Mouse (Mus musculus) macrophage (primary cell): ENCODE measurements around the gene Atoh8. TPM values are rescaled to one million over a fixed set of nuclear protein-coding genes. Genes with fewer than 3 reads are reported as not detected.

Source experiments
- H3K27ac ChIP-seq: fragments of 350-480 bp; formaldehyde crosslinking; 2 replicates; pipeline ENCODE4 v1.9.0; 2021
- H3K36me3 ChIP-seq: fragments of 350-480 bp; formaldehyde crosslinking; 2 replicates; pipeline ENCODE4 v1.9.0; 2021; ENCODE audit errors: inconsistent target
- H3K4me3 ChIP-seq: fragments of 350-480 bp; formaldehyde crosslinking; 2 replicates; pipeline ENCODE4 v1.9.0; 2021; ENCODE audit errors: inconsistent target
- H3K79me2 ChIP-seq: fragments of 350-480 bp; formaldehyde crosslinking; 2 replicates; pipeline ENCODE4 v1.9.0; 2021; ENCODE audit errors: inconsistent target
- WGBS: methylation state at CpG from one replicate; pipeline ENCODE4 v1.1.7; 2026; ENCODE audit warnings: inconsistent platforms; ENCODE audit not compliant: missing documents; 5-methylcytosine and 5-hydroxymethylcytosine counted together
- polyA plus RNA-seq: library from polyadenylated mRNA; stranded (reverse); fragments of 250-400 nt; gene quantifications from 3 replicates; pipeline ENCODE4 v1.2.4, GENCODE M21; 2018; ENCODE audit warnings: inconsistent platforms
- total RNA-seq, 78 experiments: library from RNA; depleted of rRNA; stranded (reverse); fragments of 250-400 nt; gene quantifications; 1 replicate in 9 of 78; 2 replicates in 24 of 78; 3 replicates in 43 of 78; 4 replicates in 2 of 78; pipeline ENCODE4 v1.2.4; 2018; ENCODE audit warnings: inconsistent platforms in 56 of 78

Gene Atoh8
- total RNA-seq (2018; cell fraction: chromatin; rRNA removed), result under 1 TPM in 2 of 26 experiments, not detected in 24; 0.46 to 0.73 TPM
- under 1 TPM in 1 of 26 experiments, not detected in 25; 0.24 TPM for total RNA-seq (2018; cell fraction: cytosol; rRNA removed)
- not detected for total RNA-seq (2018; cell fraction: nucleus; rRNA removed)
- polyA plus RNA-seq, result not detected in 3 replicates

DNA sequence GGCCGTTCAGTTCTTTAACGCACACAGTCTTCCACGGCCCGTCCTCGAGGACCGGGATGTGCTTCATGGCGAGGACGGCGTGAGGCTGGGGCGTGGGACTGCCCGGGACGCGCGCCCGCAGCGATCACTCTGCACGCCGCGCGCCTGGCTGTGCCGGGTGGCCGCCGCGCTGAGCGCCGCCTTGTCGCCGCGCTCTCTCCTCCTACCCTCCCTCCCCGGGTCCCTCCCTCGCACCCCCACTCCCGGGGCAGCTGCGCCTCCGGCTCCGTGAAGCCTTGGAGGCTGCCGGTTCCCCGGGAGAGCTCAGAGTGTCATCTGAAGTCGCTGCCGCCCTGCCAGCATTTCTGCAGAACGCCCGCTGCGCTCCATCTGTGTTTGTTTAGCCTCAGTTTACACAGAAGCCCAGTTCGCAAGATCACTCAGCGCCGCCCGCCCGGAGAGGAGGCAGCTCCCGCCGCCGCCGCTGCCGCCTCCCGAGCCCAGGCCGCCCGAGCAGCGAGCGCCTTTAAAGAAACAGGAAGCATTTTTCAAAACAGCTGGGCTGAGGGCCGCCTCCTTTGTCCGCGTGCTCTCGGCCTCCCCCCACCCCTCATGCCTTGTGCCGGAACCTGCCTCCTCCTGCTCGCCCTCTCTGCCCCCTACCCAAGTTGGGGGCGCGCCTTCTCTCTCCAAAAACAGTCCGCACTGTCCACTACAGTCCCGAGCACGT is at the start of gene Atoh8:
Gene Atoh8 (minus strand): TSS at position 480 of the 709 bp plus-strand sequence.
- WGBS, result 2% methylated on average over 68 of the region's 68 CpGs

DNA sequence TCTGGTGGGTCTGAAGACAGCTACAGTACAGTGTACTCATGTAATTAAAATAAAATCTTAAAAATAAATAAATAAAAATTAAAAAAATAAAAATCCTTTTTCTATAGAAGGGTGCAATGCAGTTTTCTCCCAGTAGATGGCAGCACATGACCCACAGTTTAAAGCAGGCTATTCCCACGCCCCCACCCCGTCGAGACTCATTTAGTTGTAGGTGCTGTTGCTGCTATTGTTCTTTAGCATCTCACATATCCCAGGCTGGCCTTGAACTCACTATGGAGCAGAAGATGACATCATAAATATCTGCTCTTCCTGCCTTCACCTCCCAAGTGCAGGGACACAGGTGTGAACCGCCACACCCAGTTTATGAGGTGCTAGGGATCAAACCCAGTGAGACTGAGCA is 48.5 kb upstream of the Atoh8 start:
- no peaks in the 10 kb centered on the region for H3K36me3 ChIP-seq
- no peak overlapping the region for H3K27ac ChIP-seq
- 25% methylated on average over 4 of the region's 4 CpGs for WGBS
- no peak overlapping the region for H3K4me3 ChIP-seq
- no peaks in the 10 kb centered on the region for H3K79me2 ChIP-seq

More for the DNA sequence above, at the start of gene Atoh8:
- no peaks in the 10 kb centered on the region for H3K79me2 ChIP-seq
- H3K4me3 ChIP-seq, result no peak within 1 kb of the TSS
- no peak within 1 kb of the TSS for H3K27ac ChIP-seq
- H3K36me3 ChIP-seq, result no peaks in the 10 kb centered on the region

DNA sequence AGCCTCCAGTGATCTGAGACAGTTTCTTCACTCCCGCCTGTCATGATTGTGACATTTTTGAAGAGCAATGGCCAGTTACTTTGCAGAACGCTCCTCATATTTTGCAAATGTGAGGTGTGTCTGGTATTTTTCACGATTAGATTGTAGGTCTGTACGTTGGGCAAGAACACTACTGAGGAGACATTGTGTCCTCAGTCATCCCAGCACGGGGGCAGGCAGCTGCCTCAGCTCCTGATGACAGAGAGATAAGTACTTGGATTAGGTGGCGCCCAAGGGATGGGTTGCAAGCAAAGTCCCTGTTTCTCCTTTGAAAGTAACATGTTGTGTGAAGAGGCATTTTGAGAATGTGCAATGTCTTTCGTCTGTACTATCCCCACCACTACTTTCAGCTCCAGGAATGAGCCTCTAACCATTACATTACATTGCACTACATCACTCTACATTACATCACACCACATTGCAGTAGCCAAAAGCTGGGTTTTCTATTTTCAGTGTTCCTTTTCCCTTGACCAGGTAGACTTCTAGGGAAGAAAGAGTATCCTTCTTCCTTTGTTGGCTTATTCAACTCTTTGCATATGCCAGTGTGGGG is 45.1 kb upstream of the Atoh8 start:
- H3K36me3 ChIP-seq, result no peaks in the 10 kb centered on the region
- H3K27ac ChIP-seq, result no peak overlapping the region
- WGBS, result 79% methylated on average over 7 of the region's 7 CpGs
- no peaks in the 10 kb centered on the region for H3K79me2 ChIP-seq
- no peak overlapping the region for H3K4me3 ChIP-seq

DNA sequence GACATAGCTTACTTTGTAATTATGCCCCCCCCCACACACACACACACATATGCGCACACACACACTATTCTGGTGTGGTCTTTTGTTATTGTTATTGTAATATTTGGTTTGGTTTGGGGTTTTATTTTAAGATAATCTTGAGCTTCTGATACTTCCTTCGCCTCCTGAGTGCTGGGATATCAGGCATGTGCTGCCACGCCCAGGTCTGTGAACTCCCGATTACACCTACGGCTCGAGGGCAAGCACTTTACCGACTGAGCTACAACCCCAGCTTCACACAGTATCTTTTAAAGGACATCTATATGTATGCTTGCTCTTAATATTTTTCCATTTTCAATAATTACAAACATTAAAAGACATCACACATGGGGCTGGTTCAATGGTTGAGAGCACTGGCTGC is 44.1 kb upstream of the Atoh8 start:
- no peaks in the 10 kb centered on the region for H3K79me2 ChIP-seq
- no peak overlapping the region for H3K4me3 ChIP-seq
- H3K27ac ChIP-seq, result no peak overlapping the region
- WGBS, result 94% methylated on average over 7 of the region's 7 CpGs
- no peaks in the 10 kb centered on the region for H3K36me3 ChIP-seq

DNA sequence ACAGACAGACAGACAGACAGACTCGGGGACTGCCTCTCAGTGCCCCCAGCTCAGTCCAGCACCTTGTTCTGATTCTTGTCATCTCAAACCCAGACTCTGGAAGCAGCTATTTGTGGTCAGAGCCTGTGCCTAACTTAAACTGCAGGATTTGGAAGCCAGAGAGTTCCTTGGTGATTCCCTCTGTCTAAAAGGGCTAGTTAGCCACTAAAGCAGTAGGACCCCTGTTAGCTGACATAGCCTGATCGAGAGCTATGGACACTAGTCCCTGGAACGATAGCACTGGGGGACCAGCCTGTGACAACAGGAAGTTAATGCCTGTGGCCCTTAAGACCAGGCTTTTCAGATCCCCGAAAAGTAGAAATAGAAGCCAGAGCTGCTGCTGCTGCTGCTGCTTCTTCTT is 43.5 kb upstream of the Atoh8 start:
- WGBS, result 55% methylated on average over 4 of the region's 4 CpGs
- Histone ChIP-seq H3K4me3 (no peak overlapping the region), H3K36me3 (no peaks in the 10 kb centered on the region), H3K79me2 (no peaks in the 10 kb centered on the region), H3K27ac (no peak overlapping the region)

DNA sequence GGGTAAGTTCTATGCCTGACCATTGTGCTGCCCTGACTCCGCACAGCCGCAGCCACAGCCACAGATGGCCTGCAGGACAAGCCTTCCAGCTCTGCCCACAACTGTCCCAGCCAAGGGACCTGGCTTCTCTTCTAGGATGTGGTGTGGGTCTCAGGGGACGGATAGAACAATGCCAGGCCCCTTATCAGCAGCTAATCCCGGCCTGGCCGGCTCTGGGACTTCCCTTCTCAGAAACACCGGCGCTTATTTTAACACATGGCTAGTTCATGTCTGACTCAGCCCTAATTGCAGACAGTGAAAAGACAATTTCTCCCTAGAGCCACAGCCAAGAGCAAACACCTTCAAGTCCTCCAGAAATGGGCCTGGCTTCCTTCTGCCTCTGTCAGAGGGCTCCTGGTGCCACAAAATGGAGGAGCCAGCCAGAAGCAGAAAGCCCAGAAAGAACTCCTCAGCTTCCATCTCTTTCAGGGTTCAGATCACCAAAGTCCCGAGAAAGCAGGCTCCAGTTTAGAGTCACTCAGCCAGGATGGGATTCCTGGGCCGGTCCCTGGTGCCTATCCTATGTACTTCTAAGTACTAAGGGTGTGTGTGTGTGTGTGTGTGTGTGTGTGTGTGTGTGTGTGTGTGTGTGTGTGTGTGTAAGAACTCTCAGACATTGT is 42.3 kb upstream of the Atoh8 start:
- 42% methylated on average over 8 of the region's 9 CpGs for WGBS
- H3K4me3 ChIP-seq, result no peak overlapping the region
- no peaks in the 10 kb centered on the region for H3K79me2 ChIP-seq
- H3K36me3 ChIP-seq, result no peaks in the 10 kb centered on the region
- no peak overlapping the region for H3K27ac ChIP-seq

DNA sequence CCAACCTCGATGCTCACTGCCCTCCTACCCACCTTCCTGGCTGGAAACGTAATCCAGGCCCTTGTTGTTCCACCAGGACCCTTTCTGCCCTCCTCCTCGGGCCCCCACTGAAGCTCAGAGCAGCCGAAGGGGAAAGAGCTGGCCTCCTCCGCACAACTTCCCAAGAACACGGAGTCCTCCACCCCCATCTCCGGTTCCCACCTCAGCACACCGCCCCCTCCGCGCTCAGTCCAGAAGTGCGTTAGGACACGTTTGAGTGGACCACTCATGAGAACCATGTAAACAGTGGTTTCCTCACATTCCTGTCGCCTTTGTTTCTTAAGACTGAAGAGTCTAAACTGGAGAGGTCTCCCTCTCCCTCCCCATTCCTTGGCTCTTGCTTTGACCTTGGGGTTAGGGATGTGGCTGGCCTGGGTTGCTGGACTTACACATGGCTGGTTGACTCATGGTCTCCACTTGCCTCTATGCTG is 41.6 kb upstream of the Atoh8 start:
- no peak overlapping the region for H3K27ac ChIP-seq
- H3K79me2 ChIP-seq, result no peaks in the 10 kb centered on the region
- 96% methylated on average over 13 of the region's 13 CpGs for WGBS
- no peak overlapping the region for H3K4me3 ChIP-seq
- no peaks in the 10 kb centered on the region for H3K36me3 ChIP-seq

DNA sequence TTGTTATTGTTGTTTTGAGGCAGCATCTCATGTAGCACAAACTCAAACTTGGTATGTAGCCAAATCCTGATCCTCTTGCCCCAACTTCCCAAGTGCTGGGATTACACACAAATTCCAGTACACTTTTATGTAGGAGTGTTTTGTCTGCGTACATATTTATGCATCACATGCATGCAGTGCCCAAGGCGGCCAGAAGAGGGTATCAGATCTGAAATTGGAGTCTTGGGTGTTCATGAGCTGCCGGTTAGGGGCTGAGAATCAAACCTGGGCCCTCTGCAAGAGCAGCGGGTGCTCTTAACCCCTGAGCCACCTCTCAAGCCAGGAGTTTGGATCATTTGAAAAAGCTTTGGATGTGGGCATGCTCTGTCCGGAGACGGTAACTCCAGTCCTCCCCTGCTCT is 40.8 kb upstream of the Atoh8 start:
- no peaks in the 10 kb centered on the region for H3K36me3 ChIP-seq
- H3K4me3 ChIP-seq, result no peak overlapping the region
- WGBS, result 92% methylated on average over 6 of the region's 6 CpGs
- no peaks in the 10 kb centered on the region for H3K79me2 ChIP-seq
- no peak overlapping the region for H3K27ac ChIP-seq

DNA sequence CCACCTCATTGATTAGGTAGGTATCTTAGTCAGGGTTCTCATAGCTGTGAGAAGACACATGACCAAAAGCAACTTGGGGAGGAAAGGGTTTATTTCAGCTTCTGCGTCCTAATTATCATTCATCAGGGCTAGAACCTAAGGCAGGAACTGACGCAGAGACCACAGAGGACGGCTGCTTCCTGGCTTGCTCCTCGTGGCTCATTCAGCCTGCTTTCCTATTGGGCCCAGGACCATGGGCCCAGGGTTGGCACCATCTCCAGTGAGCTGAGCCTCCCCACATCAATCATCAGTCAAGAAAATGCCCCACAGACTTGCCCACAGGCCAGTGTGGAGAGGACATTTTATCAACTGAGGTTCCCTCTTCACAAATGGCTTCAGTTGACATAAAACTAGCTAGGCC is 40.1 kb upstream of the Atoh8 start:
- Histone ChIP-seq H3K79me2 (no peaks in the 10 kb centered on the region), H3K4me3 (no peak overlapping the region), H3K36me3 (no peaks in the 10 kb centered on the region), H3K27ac (no peak overlapping the region)
- WGBS, result 18% methylated on average over 4 of the region's 4 CpGs

DNA sequence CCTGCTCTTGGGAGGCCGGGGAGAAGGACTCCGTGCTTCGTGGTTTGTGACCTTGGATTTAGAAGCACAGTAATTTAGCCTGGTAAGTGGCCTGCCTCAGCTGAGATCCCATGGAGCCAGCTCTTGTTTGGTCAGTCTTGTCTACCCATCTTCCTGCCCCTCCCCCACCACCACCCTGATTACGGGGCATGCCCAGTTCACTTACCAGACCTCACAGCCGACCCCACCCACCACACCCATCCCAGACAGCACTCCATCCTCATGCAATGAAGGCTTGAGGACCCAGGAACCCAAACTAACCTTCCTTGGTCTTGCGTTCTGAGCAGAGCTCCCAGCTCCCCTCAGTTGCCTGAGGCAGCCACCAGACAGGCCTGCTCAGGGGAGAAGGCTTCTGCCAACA is 37.8 kb upstream of the Atoh8 start:
- 90% methylated on average over 6 of the region's 6 CpGs for WGBS
- Histone ChIP-seq H3K27ac (no peak overlapping the region), H3K79me2 (no peaks in the 10 kb centered on the region), H3K36me3 (no peaks in the 10 kb centered on the region), H3K4me3 (no peak overlapping the region)

DNA sequence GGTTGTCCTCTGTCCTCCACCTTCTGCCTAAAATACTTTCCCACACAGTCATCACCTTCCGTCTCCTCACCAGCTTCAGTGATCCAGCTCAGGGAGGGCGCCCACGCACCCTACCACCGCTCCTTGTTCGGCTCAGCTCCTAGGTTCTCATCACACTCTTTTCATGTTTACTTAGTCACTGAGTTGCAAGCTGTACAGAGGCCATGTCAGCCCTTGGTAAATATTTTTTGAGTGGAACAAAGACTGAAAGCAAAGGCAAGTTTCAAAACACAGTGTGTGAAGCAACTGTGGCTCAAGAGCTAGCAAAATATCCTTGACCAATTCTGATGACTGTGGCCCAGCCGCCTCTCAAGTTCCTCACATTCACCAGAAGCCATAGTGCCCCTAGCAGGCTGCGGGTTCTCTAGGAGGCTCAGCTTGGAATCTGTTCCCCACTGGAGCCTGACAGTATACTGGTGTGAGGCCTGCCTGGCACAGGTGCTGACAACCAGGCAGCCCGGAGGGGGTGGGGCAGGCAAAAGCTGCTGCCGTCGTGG is 36.9 kb upstream of the Atoh8 start:
- no peaks in the 10 kb centered on the region for H3K36me3 ChIP-seq
- no peaks in the 10 kb centered on the region for H3K79me2 ChIP-seq
- WGBS, result 79% methylated on average over 10 of the region's 10 CpGs
- no peak overlapping the region for H3K27ac ChIP-seq
- H3K4me3 ChIP-seq, result no peak overlapping the region

DNA sequence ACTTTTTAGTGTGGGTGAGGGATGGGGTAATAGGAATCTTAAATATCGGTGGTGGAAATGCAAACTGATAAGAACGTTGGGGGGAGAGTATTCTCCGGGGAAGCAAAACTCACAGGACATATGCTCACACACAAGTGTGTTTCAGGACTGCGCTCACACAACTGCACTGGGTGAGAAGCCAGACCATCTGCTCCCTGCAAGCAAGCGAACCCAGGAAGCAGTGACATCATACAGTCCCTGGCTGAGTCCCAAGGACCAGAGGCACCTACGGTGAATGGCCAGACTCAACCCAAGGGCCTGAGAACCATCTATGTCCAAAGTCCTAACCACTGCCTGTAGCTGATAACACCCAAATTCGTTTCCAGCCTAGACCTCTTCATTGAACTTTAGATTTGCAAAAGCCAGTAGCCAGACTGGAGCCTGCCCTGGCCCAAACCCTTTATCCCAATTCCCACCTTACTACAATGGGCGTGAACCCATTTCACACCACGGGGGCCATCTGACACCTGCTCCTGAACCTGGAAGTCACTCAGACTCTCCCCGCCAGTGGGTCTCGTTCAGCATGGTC is 35.7 kb upstream of the Atoh8 start:
- Histone ChIP-seq H3K4me3 (no peak overlapping the region), H3K79me2 (no peaks in the 10 kb centered on the region), H3K36me3 (no peaks in the 10 kb centered on the region), H3K27ac (no peak overlapping the region)
- 84% methylated on average over 11 of the region's 11 CpGs for WGBS

DNA sequence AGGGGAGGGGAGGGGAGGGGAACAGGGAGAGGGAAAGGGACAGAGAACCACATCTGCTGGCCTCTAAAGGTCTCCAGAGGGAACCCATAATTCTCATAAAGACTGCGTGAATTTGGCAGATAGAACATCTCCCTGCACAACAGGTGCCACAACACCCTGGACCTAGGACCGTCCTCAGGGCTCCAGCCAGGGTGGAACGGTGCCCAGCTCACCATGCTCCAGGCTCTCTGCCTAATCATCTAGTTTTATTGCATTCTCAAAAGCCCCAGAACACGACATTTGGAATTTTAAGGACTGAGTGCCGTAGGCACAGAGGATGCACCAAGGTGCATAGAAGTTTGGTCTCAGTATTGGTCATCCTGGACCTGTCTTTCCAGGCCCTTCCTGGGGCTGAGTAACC is 34.9 kb upstream of the Atoh8 start:
- H3K27ac ChIP-seq, result no peak overlapping the region
- no peaks in the 10 kb centered on the region for H3K79me2 ChIP-seq
- WGBS, result 97% methylated on average over 5 of the region's 5 CpGs
- no peak overlapping the region for H3K4me3 ChIP-seq
- no peaks in the 10 kb centered on the region for H3K36me3 ChIP-seq

DNA sequence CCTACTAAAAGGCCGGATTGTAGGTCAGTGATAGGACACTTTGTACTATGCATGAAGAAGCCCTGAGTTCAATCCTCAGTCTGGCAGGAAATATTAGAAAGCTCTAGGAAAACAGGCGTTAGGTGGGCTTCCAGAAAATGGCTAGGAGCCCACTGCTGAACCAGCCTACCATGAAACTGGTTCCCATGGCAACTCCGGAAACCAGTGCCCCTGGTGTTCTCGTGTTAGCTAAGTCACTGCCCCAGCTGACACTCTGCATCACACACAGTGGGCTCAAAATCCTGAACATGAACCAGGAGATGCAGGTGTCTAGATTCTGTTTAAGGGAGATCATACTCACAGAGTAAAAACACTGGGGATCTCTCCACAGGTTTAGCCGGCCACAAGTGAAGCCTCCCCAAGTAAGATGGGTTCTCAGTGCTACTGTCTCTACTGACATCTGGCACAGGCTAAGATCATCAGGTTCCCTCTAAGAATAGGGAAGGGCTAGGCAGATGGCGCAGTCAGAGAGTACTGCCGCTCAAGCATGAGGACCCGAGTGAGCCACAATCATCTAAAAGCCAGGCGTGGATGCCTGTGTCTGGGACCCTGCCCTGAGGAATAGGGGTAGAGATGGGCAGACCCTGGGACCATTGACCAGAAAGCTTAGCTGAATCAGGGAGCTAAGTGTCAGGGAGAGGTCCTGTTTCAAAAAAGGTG is 32.9 kb upstream of the Atoh8 start:
- WGBS, result 62% methylated on average over 9 of the region's 9 CpGs

More for the DNA sequence above, 32.9 kb upstream of the Atoh8 start:
- Histone ChIP-seq H3K36me3 (no peaks in the 10 kb centered on the region), H3K4me3 (no peak overlapping the region), H3K27ac (no peak overlapping the region), H3K79me2 (no peaks in the 10 kb centered on the region)
